Mouse (Mus musculus) megakaryocyte, embryonic 14.5 days (primary cell): Measurements from ENCODE around the gene Ap1s1.

Source experiments
- FLI1 ChIP-seq: IDR thresholded peaks from 2 replicates; pipeline ENCODE4 v1.6.1; 2012; ENCODE audit warnings: low read length, inconsistent platforms, mixed read lengths
- GATA1 ChIP-seq: IDR thresholded peaks from 3 replicates; pipeline ENCODE4 v1.6.1; 2012; ENCODE audit warnings: mixed read lengths, low read length, inconsistent platforms, borderline replicate concordance

DNA sequence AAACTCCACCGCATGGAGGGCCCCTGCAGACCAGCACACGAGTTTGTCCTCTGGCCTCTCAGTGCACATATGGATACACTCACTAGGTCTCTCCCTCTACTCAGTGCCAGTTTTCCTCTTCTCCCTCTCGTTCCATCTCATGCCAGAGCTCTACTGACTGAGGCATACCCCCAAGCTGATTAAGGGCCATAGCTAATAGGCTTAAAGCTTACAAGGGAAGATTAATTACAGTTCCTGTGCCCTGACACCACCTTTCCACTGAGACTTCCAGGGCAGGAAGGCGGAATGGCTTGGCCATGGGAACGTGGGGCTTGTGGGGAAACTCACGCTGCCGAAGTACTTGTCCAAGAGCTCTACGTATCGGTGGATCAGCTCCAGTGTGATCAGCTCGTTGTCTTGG is 4.5 kb downstream of the Ap1s1 start:
- no peak for TF ChIP-seq GATA1
- no peak for TF ChIP-seq FLI1
